Mouse (Mus musculus) brain, embryonic 14.5 days (tissue): ENCODE measurements at regions not wholly inside any gene's neighbourhood (a gene's known extent, or its start where the extent isn't known, plus 50 kb on each side); places are given as distances from the start of the nearest gene placed in this dataset.

Source experiments
- CTCF ChIP-seq: fragments of 200-500 bp; IDR thresholded peaks from 2 replicates; pipeline ENCODE4 v1.5.1; 2012; ENCODE audit warnings: inconsistent platforms, mild to moderate bottlenecking, moderate library complexity, borderline replicate concordance; ENCODE audit not compliant: insufficient read depth, insufficient read length; ENCODE audit errors: extremely low read depth
- POLR2A ChIP-seq: fragments of 200-500 bp; IDR thresholded peaks from 2 replicates; pipeline ENCODE4 v1.6.1; 2012; ENCODE audit warnings: mild to moderate bottlenecking, inconsistent platforms, borderline replicate concordance; ENCODE audit not compliant: poor library complexity, insufficient read depth, insufficient read length, severe bottlenecking; ENCODE audit errors: extremely low read depth

DNA sequence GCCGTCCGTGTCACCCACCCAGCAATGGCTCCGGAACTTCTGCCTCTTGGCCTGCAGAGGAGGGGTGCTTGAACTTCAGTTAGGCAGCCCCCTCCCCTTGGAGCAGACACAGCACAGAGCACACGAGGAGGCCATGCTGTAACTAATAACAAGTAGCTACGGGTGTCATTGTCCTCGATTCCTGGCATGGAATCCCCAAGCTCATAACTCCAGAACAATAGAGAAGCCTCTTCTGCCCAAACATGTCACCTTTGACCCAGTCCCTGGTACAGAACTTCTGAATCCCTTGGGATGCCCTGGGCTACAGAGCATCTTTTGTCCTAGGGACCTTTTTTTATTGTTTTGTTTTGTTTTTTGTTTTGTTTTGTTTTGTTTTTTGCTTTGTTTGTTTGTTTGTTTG is 165.5 kb downstream of the Ly86 start:
- TF ChIP-seq CTCF (no peak), POLR2A (no peak)
